Comparison of ENCODE assay signal across 19 mouse cellular contexts in the genomic region with DNA sequence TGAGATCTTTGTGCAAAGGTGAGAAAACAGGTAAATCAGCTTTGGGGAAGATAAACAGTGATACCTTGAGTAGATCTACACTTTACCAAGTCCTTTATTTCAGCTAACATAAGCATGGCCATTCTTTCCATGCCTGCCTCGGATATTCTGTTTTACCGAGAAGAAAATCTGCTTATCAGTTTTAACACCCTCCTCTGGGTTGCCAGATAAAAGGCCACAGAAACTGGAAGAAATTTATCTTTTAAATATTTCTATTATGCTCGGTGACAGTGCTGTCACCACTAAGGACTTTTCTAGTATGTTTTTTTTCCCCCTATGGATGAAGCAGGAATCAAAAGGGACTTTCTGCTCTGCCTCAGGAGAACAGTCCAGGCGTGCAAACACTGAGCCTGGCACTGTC.
"Had no signal": no experiment of that assay in that cellular context is flagged by ENCODE, and none has a peak within 500 bp of the region (broad histone marks: within the 10 kb centered on the region; RNA-seq: fewer than 3 reads in every experiment).

No protein-coding gene starts in this region.

- DNase-seq: liver, postnatal 0 days; lung, adult 2 months; lung, postnatal 36 days; retina, postnatal 1 day; right cerebral cortex, adult 18-20 months; right cerebral cortex, postnatal 25 days; right cerebral cortex, postnatal 4 days; spleen, adult 18-20 months; thymus, adult 18-20 months; thymus, postnatal 14 days; thymus, postnatal 36 days had no signal

- H3K4me1 ChIP-seq: liver, embryonic 15.5 days; megakaryocyte, embryonic 14.5 days; neural tube, embryonic 12.5 days had no signal

- H3K9me3 ChIP-seq: liver, embryonic 15.5 days; midbrain, embryonic 13.5 days; midbrain, embryonic 15.5 days; neural tube, embryonic 12.5 days had no signal

- H3K27me3 ChIP-seq: liver, embryonic 15.5 days; megakaryocyte, embryonic 14.5 days; midbrain, embryonic 13.5 days; midbrain, embryonic 15.5 days; neural tube, embryonic 12.5 days had no signal

- H3K4me3 ChIP-seq: liver, embryonic 15.5 days; megakaryocyte, embryonic 14.5 days; midbrain, embryonic 13.5 days; midbrain, embryonic 15.5 days; neural tube, embryonic 12.5 days had no signal

- H3K4me2 ChIP-seq: liver, embryonic 15.5 days; midbrain, embryonic 11.5 days; midbrain, embryonic 13.5 days; midbrain, embryonic 15.5 days; neural tube, embryonic 12.5 days had no signal

- H3K9ac ChIP-seq: liver, embryonic 15.5 days; liver, postnatal 0 days; midbrain, embryonic 13.5 days; midbrain, embryonic 15.5 days; neural tube, embryonic 12.5 days had no signal

- H3K36me3 ChIP-seq: liver, embryonic 15.5 days; midbrain, embryonic 13.5 days; midbrain, embryonic 15.5 days; neural tube, embryonic 12.5 days had no signal

- ATAC-seq: liver, postnatal 0 days; lung, postnatal 0 days; midbrain, embryonic 13.5 days; midbrain, embryonic 15.5 days had no signal

- H3K27ac ChIP-seq: liver, embryonic 15.5 days; macrophage; midbrain, embryonic 13.5 days; midbrain, embryonic 15.5 days; neural tube, embryonic 12.5 days had no signal
